Mouse (Mus musculus) right cerebral cortex, postnatal 14 days (tissue): ENCODE measurements around the gene Atox1.
A peak's percentile ranks its signal among the peaks of the same experiment; 100 is the strongest.

Experiments
- DNase-seq: peaks from one replicate; pipeline ENCODE4 v3.0.0; 2022

The Atox1 gene

DNA sequence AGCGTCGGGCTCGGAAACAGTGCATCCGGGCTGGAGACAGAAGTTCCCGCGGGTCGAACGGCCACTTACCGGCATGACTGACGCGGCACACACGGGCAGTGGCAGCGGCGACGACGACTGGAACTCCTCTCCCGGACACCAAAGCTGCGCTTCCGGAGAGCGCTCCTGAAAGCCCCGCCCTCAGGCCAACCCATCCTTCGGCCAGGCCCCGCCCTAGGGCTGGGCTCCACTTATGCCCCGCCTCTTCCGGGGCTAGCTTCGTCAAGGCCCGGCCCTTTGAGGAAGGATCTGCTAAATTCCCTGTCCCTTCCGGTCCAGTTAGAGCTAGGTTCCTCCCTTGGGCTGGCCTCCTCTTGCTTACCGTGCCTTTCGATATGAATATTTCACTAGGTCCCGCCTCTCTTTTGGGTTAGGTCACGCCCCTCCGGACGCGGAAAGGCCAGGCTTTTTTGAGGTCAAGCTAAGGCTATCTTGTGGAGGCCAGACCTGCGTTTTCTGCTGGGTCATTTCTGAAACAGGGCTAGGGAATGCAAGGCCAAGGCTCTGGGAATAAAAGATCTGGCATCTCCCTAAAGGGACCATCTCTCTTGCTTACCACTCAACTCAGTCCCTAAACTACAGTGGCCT, at the start of gene Atox1:
Gene Atox1, minus strand, starts transcription at position 221 of the 627 bp plus-strand sequence.
- DNase-seq, result peak; percentile 92

GRCm38 (mm10) chr11:55505485-55505884, 44.4 kb upstream of the Atox1 start:
- DNase-seq, result no peak

- DNase-seq, result no peak
These were observed 41.8 kb upstream of the Atox1 start for GRCm38 (mm10) chr11:55502886-55503285.

GRCm38 (mm10) chr11:55501955-55502531, 41.0 kb upstream of the Atox1 start:
- no peak for DNase-seq

DNA sequence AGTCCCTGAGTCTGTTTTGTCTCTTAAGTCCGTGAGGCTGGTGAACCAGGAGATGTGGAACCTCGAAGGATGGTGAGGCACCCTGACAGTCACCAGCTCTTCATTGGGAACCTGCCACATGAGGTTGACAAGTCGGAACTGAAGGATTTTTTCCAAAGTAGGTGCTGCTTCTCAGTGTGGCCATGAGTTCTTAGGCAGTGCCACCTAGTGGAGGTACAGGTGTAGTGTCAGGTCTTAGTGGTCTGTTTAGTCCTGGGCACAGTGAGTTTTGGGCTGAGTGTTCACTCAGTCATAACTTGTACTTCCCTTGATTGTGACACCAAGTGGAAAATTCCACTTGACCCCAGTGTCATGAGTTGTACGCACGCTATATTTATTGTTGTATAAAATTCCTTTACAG, 36.8 kb upstream of the Atox1 start:
- peak; percentile 31 for DNase-seq

DNA sequence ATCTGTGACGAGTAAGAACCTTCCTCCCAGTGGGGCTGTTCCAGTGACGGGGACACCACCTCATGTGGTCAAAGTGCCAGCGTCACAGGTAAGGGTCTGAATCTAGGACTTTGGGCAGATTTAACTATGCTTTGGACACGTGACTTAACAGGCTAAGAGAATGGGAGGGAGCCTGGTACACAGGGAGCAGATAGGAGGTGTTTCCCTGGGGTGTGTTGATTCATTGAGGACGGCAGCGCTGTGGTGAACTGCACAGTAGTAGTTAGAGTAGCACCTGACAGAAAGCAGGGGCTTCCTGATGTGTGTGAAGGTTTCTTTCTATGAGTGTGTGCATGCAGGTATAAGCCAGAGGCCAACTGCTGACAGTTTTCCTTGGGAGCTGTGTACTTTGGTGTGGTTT, 35.1 kb upstream of the Atox1 start:
- DNase-seq, result no peak

- DNase-seq, result no peak
These were observed 24.4 kb upstream of the Atox1 start for GRCm38 (mm10) chr11:55485443-55485842.

GRCm38 (mm10) chr11:55473219-55473618, 12.2 kb upstream of the Atox1 start:
- DNase-seq, result no peak

- no peak for DNase-seq
These were observed 10.4 kb upstream of the Atox1 start for GRCm38 (mm10) chr11:55471467-55471866.

- DNase-seq, result no peak
These were observed 9.7 kb upstream of the Atox1 start for GRCm38 (mm10) chr11:55470761-55471160.

DNA sequence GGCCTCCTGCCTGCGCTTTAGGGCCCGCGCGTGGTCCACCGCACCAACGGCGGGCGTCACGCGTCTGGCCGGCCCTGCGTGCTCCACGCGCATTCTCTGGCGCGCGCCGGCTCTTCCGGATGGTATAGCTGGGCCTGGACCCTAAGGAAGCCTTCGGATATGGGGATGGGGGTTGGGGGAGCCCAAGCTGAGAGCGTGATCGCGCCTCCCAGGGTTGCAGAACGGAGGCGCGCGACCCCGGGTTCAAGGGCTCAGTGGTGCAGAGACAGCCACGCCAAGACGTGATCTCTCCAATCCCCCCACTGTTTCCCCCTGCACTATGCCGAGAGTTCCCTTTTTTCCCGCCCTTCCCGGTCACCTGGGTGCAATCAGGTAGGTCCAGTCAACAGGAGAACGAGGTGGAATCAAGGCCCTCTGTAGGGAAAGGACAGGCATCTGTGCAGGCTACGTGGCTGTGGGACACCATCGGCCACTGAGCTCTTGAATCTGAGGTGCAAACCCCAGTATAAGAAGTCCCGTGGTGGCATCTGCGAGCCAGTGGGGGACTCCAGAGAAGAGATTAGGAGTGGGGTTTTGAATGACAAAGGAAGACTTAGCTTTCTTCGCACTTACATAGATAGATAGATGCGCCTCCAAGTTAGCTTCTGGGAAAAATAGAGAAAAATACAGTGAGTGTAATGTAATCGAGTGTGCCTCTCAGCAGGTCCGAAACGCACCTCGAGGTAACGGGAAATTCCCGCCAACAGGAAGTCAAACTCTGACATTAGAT, 9.1 kb upstream of the Atox1 start:
- no peak for DNase-seq

DNA sequence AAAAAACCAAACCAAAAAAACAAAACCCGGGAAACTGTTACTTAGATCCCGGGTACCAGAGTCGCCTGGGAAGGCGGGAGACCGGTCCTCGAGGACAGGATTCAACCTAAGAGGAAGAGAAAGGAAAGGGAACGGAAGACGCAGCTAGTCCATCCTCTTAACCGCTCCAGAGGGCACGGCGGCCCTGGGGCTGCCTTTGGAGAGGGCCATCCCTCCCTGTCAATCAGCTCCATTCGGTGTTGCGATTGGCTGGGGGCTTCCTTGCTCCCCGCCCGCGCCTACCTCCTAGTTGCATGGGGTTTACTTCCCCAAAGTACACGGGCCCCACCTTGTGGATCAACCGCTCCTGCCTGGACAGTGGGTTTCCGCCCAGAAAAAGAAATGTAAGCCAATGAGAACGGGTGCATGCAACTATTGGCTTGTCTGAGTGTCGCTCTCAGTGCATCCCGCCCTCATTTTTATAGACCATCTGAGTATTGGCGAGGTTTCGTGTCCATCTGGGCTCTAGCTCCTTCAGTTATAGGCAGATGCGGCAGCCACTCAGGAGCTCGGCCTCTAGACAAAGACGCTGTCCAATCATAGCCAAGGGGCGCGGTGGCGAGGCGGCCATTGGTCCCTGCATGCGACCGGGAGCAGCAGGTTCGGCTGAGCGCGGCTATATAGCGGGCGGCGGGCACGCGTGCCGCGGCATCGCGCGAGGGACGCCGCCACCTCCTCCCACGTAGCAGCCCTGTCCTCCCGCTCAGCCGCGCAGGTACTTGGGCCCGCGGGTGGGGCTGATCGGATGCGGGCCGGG, 8.2 kb upstream of the Atox1 start, which contains the start of gene G3bp1:
Gene G3bp1, plus strand, starts transcription at position 638 of the 796 bp plus-strand sequence.
- DNase-seq, result peak; percentile 99

DNA sequence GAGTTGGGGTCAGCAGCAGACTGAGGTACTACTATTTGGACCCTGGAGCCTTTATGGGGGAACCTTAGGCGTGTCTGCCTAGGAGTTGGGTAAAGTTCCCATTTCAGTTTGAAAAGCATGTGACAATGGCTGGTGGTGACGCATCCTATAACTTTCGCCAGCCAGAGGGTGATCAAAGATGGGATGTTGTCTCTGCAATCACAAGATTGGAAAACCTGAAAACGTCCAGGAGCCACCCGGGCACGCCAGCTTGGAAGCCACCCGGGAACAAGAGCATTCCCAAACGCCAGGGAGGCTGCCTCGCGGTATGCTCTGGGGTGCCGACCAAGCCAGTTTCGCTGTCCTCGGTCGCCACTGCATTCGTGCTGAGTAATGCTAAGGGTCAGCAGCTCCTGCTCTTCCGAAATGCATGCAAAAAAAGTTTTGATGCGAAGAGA, 7.6 kb upstream of the Atox1 start:
- DNase-seq, result peak; percentile 33

- DNase-seq, result no peak
These were observed 7.0 kb upstream of the Atox1 start for GRCm38 (mm10) chr11:55468012-55468411.

DNA sequence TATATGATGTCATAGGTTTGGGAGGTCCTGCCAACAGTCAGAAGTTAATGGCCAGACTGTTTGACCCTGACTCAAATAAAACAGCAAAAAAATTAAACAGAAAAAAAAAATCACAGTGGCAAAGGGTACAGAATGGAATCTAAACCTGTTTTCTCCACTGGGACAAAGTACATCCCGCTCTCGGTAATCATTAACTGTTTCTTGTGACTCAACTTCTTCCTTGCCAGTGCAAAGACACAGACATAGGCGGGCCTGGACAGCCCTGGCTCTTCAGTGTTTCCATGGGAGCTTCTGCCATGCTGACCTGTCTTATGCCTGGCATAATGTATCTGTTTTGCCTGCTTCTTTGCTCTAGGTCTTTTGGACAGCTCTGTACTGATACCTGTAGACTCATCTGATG, 4.1 kb upstream of the Atox1 start:
- DNase-seq, result no peak

DNA sequence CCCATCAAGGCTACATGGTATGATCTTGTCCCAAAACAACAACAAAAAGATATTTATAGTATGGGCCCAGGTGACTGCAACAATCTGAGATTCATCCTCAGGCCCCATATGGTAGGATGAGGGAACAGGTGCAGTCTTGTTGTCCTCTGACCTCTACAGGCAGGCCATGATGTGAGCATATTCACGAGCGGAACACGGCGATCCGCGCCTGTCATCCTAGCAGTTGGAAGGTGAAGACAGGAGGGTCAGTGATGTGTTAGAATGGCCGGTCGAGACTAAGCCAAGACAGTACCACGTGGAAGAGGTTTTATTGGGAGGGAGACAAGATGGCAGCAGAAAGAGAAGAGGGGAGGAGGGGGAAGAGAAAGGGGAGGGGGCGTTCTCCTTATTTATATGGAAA, 3.7 kb upstream of the Atox1 start:
- DNase-seq, result no peak

DNA sequence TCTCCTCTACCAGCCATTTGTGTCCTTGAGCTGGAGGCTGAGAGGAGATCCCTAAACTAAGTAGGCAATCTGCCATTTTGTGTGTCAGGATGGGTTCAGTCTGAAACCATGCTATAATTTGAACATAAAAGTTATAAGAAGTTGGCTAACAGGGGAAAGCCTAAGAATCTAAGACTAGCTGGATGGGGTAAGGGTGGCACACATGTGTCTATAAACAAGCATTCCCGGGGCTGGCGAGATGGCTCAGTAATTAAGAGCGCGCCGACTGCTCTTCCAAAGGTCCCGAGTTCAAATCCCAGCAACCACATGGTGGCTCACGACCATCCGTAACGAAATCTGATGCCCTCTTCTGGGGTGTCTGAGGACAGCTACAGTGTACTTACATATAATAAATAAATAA, 1.1 kb upstream of the Atox1 start:
- no peak for DNase-seq

- no peak for DNase-seq
These were observed 450 bp downstream of the Atox1 start for GRCm38 (mm10) chr11:55460559-55461018.

DNA sequence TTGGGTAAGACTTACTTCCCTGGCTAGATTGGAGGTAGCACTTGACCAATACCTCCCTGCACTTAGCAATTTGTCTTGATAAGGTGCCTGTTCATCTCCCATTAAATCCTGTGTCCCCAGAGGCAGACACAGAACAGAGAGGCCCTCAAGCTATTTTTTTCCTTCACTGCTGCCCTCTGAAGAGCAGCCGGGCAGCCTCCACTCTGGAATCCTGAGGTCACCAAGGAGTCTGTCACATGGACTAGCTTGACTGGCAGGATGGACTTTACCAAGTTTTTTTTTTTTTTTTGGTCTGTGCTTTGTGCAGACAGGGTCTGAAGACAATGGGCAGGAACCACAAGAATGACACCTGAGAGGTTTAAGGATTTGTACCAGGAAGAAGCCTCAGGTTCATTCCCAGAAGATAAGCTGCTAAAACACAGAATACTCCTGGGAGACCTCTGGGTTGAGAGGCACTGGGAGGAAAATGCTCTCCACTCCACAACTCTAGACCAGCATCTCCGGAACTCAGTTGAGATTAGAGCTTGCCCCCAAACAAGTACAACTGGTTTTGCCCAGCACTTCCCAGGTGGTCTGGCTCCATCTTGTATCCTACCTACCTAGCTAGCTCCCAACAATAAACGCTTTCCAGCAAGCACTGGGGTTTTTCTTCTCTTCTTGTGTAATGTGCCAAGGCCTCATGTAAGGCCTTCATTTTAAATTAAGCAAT, 1.0 kb downstream of the Atox1 start:
- DNase-seq, result no peak

DNA sequence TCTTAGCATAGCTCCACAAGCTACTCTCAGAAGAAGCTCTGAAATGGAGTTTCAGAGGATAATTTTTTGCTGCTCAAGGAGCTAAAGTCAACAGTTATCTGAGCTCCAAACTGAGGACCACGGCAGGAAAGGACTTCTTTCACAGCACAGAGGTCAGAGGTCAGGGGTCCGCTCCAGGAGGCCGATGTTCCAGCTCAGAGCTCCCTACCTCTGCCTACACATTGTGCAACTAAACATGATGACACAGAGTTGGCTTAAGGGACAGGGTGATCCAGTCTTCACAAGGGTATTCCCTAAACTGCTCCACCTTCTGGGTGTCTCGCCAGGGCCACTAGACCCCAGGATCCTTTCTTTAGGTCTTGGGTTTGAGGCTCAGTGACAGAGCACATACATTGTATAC, 2.5 kb downstream of the Atox1 start:
- DNase-seq, result no peak

GRCm38 (mm10) chr11:55455166-55455565, 5.9 kb downstream of the Atox1 start:
- DNase-seq, result no peak

- DNase-seq, result no peak
These were observed 7.4 kb downstream of the Atox1 start for GRCm38 (mm10) chr11:55453640-55454039.

DNA sequence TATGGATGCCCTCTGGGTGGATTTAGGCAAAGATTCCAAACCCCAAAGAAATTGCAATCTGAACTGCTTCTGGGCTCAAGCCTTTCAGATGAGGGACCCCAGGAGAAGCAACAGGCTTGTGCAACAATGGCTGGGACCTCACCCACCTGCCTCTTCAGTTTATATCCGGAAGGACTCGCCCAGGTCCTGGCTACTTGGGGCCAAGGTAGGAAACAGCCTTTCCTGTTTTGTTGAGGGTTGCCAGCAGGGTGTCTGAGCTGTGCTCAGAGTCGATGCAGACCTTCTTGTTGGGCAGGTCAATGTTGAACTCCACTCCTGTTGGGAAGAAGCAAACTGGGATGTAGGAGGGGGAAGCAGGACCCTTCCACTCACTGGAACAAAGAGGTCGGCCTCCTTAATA, 10.7 kb downstream of the Atox1 start:
- DNase-seq, result no peak
